Mouse (Mus musculus) ES-E14 (cell line): ENCODE data around the gene Zpr1.

Experiments
- CHD2 ChIP-seq: IDR thresholded peaks from 2 replicates; pipeline ENCODE4 v1.6.1; 2014; ENCODE audit warnings: mild to moderate bottlenecking, low read depth, low read length, inconsistent platforms
- HCFC1 ChIP-seq: IDR thresholded peaks from 2 replicates; pipeline ENCODE4 v1.6.1; 2012; ENCODE audit warnings: low read length, inconsistent platforms, borderline replicate concordance; ENCODE audit not compliant: insufficient read depth
- MAFK ChIP-seq: IDR thresholded peaks from 2 replicates; pipeline ENCODE4 v1.6.1; 2014; ENCODE audit warnings: mild to moderate bottlenecking, low read depth, low read length, inconsistent platforms; ENCODE audit not compliant: insufficient read depth
- ZNF384 ChIP-seq: IDR thresholded peaks from 2 replicates; pipeline ENCODE4 v1.6.1; 2012; ENCODE audit warnings: low read depth, low read length, inconsistent platforms

- no peak for TF ChIP-seq HCFC1
- no peak for TF ChIP-seq ZNF384
- TF ChIP-seq CHD2, result no peak
- TF ChIP-seq MAFK, result no peak
Measured at GRCm38 (mm10) chr9:46316909-46317308, 44.0 kb downstream of the Zpr1 start.
